Mouse (Mus musculus): Measurements from ENCODE around the gene Hoxa4. TPM values are rescaled to one million over a fixed set of nuclear protein-coding genes. Genes with fewer than 3 reads are reported as not detected.

Gene Hoxa4
- total and polyA plus RNA-seq, 3 experiments: 0.19 TPM; not detected in 2

- no peak overlapping the region for H3K27ac ChIP-seq (ENCODE audit: insufficient read depth, low read depth)
- H3K27me3 ChIP-seq (replicated peaks): no peaks in the 10 kb centered on the region
- no peak overlapping the region for H3K9ac ChIP-seq (ENCODE audit: insufficient read depth, low read depth)
- H3K79me2 ChIP-seq (replicated peaks; ENCODE audit: control insufficient read depth, extremely low read depth, insufficient read depth, poor library complexity, severe bottlenecking): no peaks in the 10 kb centered on the region
- peaks cover 7% of the 10 kb centered on the region for H3K9me3 ChIP-seq (replicated peaks; ENCODE audit: low read length)
- H3K4me1 ChIP-seq (ENCODE audit: control insufficient read depth in 1 of 2, insufficient read depth in 2 of 2): no peaks in the 10 kb centered on the region
- no peak for DNase-seq (ENCODE audit: extremely low read depth)
- TF ChIP-seq EP300 (IDR thresholded peaks at IDR 0.05; ENCODE audit: low read length) (no peak), NELFE (IDR thresholded peaks at IDR 0.05; ENCODE audit: low read depth, low read length) (no peak), UBTF (IDR thresholded peaks at IDR 0.05; ENCODE audit: low read depth, low read length) (no peak), MAX (IDR thresholded peaks at IDR 0.05; ENCODE audit: low read length) (no peak), ZC3H11A (IDR thresholded peaks at IDR 0.05; ENCODE audit: low read depth, low read length) (no peak), CHD2 (IDR thresholded peaks at IDR 0.05; ENCODE audit: low read length) (no peak), MXI1 (IDR thresholded peaks at IDR 0.05; ENCODE audit: low read depth, low read length) (no peak), NRF1 (IDR thresholded peaks at IDR 0.05; ENCODE audit: low read depth, low read length) (no peak), CHD1 (IDR thresholded peaks at IDR 0.05; ENCODE audit: low read depth, low read length) (no peak), USF1 (IDR thresholded peaks at IDR 0.05; ENCODE audit: low read depth, low read length) (no peak), ETS1 (conservative IDR thresholded peaks at IDR 0.05; ENCODE audit: low read depth, low read length) (no peak), MYC (IDR thresholded peaks at IDR 0.05; ENCODE audit: low read depth, low read length) (no peak), PAX5 (IDR thresholded peaks at IDR 0.05; ENCODE audit: low read length) (no peak), SIN3A (IDR thresholded peaks at IDR 0.05; ENCODE audit: low read length) (no peak), USF2 (conservative IDR thresholded peaks at IDR 0.05; ENCODE audit: low read depth, low read length) (no peak), JUN (IDR thresholded peaks at IDR 0.05; ENCODE audit: insufficient read depth, low read depth, low read length) (no peak), MAZ (IDR thresholded peaks at IDR 0.05; ENCODE audit: low read depth, low read length) (no peak), ZKSCAN1 (IDR thresholded peaks at IDR 0.05; ENCODE audit: borderline replicate concordance, low read depth, low read length) (no peak), ZNF384 (IDR thresholded peaks at IDR 0.05; ENCODE audit: low read depth, low read length) (no peak)
- dilution Hi-C loops (cut with MboI; ENCODE audit: extremely low pct_ligation_motif_present, extremely low pct_unique_long_range_greater_than_20kb, low sequenced_read_pairs) (no loop called here), in situ Hi-C loops (cut with MboI; ENCODE audit: low pct_ligation_motif_present, low pct_unique_long_range_greater_than_20kb, low sequenced_read_pairs) (no loop called here)
- H3K4me2 ChIP-seq (ENCODE audit: insufficient read depth, low read depth, poor library complexity, severe bottlenecking): no peak overlapping the region
- no peak overlapping the region for H3K4me3 ChIP-seq (replicated peaks in 1 of 3; ENCODE audit: low read depth in 2 of 3, low read length in 2 of 3, poor library complexity in 1 of 3)
- H3K36me3 ChIP-seq (replicated peaks in 1 of 2; ENCODE audit: control insufficient read depth in 1 of 2, insufficient read depth in 1 of 2, low read length in 1 of 2): peaks cover 3 to 26% of the 10 kb centered on the region in 2 experiments
These were observed 21.2 kb downstream of the Hoxa4 start for GRCm38 (mm10) chr6:52170166-52170897.

DNA sequence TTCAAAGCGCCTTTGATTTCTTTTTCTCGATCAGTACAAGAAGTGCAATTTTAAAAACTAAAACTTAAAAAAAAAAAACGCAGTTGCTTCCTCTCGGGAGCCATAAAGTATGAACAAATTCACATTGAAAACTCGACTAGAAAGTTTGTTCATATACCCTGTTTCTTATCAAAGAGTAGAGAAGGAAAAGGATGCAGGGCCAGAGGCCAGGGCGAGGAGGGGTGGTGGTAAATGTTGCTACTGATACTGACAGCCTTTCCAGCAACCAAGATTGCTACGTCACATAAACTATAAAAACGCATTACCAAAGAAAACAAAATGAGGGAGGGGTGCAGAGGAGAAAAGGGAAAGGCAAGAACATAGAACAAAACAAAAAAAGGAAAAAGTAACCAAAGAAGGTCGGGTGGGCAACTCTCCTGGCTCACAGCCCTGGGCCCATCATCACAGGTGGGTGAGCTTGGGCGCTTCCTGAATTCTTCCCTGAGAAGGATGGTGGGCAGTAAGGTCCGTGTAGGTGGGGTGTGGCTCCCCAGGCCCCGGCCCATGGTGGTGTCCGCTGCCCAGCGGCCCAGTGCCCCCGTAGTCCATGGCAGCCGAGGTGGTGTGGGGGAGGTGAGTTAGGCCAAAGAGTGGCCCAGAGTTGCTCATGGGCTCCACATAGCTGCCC is 21.9 kb downstream of the Hoxa4 start:
- no peak for DNase-seq (ENCODE audit: extremely low read depth)
- Histone ChIP-seq H3K4me1 (ENCODE audit: control insufficient read depth in 1 of 2, insufficient read depth in 2 of 2) (no peaks in the 10 kb centered on the region), H3K4me2 (ENCODE audit: insufficient read depth, low read depth, poor library complexity, severe bottlenecking) (no peak overlapping the region), H3K79me2 (replicated peaks; ENCODE audit: control insufficient read depth, extremely low read depth, insufficient read depth, poor library complexity, severe bottlenecking) (no peaks in the 10 kb centered on the region), H3K4me3 (replicated peaks in 1 of 3; ENCODE audit: low read depth in 2 of 3, low read length in 2 of 3, poor library complexity in 1 of 3) (no peak overlapping the region), H3K9ac (ENCODE audit: insufficient read depth, low read depth) (no peak overlapping the region), H3K27me3 (replicated peaks) (no peaks in the 10 kb centered on the region), H3K36me3 (replicated peaks in 1 of 2; ENCODE audit: control insufficient read depth in 1 of 2, insufficient read depth in 1 of 2, low read length in 1 of 2) (peaks cover 3 to 29% of the 10 kb centered on the region in 2 experiments), H3K9me3 (replicated peaks; ENCODE audit: low read length) (peaks cover 3% of the 10 kb centered on the region), H3K27ac (ENCODE audit: insufficient read depth, low read depth) (no peak overlapping the region)
- dilution Hi-C loops (cut with MboI; ENCODE audit: extremely low pct_ligation_motif_present, extremely low pct_unique_long_range_greater_than_20kb, low sequenced_read_pairs): no loop called here
- no peak for TF ChIP-seq MAX (IDR thresholded peaks at IDR 0.05; ENCODE audit: low read length)
- no peak for TF ChIP-seq MYC (IDR thresholded peaks at IDR 0.05; ENCODE audit: low read depth, low read length)
- TF ChIP-seq NRF1 (IDR thresholded peaks at IDR 0.05; ENCODE audit: low read depth, low read length): no peak
- TF ChIP-seq ETS1 (conservative IDR thresholded peaks at IDR 0.05; ENCODE audit: low read depth, low read length): no peak
- no peak for TF ChIP-seq EP300 (IDR thresholded peaks at IDR 0.05; ENCODE audit: low read length)
- no peak for TF ChIP-seq E2F4 (IDR thresholded peaks at IDR 0.05; ENCODE audit: insufficient replicate concordance, low read depth, low read length)
- TF ChIP-seq SIN3A (IDR thresholded peaks at IDR 0.05; ENCODE audit: low read length): no peak
- no peak for TF ChIP-seq USF1 (IDR thresholded peaks at IDR 0.05; ENCODE audit: low read depth, low read length)
- no peak for TF ChIP-seq JUN (IDR thresholded peaks at IDR 0.05; ENCODE audit: insufficient read depth, low read depth, low read length)
- no peak for TF ChIP-seq TCF12 (IDR thresholded peaks at IDR 0.05; ENCODE audit: low read depth, low read length)
- TF ChIP-seq NELFE (IDR thresholded peaks at IDR 0.05; ENCODE audit: low read depth, low read length): no peak
- TF ChIP-seq JUND (conservative IDR thresholded peaks at IDR 0.05; ENCODE audit: low read depth, low read length): no peak
- in situ Hi-C loops (cut with MboI; ENCODE audit: low pct_ligation_motif_present, low pct_unique_long_range_greater_than_20kb, low sequenced_read_pairs): no loop called here

Data from CH12.LX (cell line).